Mouse (Mus musculus) lung, postnatal 36 days (tissue): Measurements from ENCODE around the gene Ifnar2.
"Not testable (repeated sequence)": the region's sequence is repeated elsewhere in the genome, so short reads cannot be mapped to it uniquely, and the experiment has no call there.

Source experiments
- DNase-seq: peaks from one replicate; pipeline ENCODE4 v3.0.0; 2022; ENCODE audit warnings: mixed read lengths

The Ifnar2 gene

GRCm38 (mm10) chr16:91432720-91433328 is 60.2 kb downstream of the Ifnar2 start:
- DNase-seq = no peak

- no peak for DNase-seq
These were observed 60.8 kb downstream of the Ifnar2 start for GRCm38 (mm10) chr16:91433329-91433933.

GRCm38 (mm10) chr16:91434119-91434518 is 61.5 kb downstream of the Ifnar2 start:
- no peak for DNase-seq

DNA sequence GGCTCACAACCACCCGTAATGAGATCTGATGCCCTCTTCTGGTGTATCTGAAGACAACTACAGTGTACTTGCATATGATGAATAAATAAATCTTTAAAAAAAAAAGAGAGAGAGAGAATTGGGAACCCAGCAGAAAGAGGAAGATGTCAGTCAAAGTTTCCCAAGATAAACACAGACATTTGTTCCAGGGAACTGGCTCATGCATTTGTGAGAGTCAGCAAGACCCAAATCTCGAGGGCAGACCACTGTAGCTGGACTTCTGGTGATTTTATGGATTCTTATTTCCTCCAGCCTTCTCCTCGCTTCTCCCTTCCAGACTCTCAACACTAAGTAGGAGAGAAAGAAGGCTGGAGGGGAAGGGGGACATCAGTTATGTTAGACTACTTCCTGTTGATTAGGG is 65.5 kb downstream of the Ifnar2 start:
- DNase-seq = no peak

- DNase-seq = not testable (repeated sequence)
These were observed 66.0 kb downstream of the Ifnar2 start for GRCm38 (mm10) chr16:91438599-91438998.

GRCm38 (mm10) chr16:91441366-91441765 is 68.8 kb downstream of the Ifnar2 start:
- peak; percentile 93 for DNase-seq

- DNase-seq = no peak
These were observed 69.2 kb downstream of the Ifnar2 start for GRCm38 (mm10) chr16:91441811-91442240.

DNA sequence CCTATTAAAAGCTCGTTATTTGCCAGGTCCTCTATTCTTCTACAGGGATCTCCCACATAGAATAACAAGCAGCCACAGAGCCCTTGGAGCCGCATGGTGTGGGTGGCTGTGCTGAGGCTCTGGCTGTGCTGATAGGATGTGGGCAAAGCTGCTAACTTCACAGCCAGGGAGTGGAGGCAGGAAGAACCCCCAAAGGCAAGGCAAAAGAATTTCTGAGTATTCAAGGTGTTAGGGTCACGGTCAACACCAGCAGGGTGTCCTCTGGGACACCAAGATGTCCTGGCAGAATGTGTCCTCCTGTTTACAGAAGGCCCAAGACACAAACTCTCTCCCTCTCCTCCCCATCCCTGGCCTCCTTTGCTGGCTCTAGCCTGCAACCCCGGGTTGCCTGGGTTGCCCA is 69.9 kb downstream of the Ifnar2 start:
- DNase-seq = no peak

GRCm38 (mm10) chr16:91443211-91443611 is 70.6 kb downstream of the Ifnar2 start:
- no peak for DNase-seq

- DNase-seq = no peak
These were observed 72.3 kb downstream of the Ifnar2 start for GRCm38 (mm10) chr16:91444847-91445246.

GRCm38 (mm10) chr16:91445566-91445965 is 73.0 kb downstream of the Ifnar2 start:
- DNase-seq = no peak

DNA sequence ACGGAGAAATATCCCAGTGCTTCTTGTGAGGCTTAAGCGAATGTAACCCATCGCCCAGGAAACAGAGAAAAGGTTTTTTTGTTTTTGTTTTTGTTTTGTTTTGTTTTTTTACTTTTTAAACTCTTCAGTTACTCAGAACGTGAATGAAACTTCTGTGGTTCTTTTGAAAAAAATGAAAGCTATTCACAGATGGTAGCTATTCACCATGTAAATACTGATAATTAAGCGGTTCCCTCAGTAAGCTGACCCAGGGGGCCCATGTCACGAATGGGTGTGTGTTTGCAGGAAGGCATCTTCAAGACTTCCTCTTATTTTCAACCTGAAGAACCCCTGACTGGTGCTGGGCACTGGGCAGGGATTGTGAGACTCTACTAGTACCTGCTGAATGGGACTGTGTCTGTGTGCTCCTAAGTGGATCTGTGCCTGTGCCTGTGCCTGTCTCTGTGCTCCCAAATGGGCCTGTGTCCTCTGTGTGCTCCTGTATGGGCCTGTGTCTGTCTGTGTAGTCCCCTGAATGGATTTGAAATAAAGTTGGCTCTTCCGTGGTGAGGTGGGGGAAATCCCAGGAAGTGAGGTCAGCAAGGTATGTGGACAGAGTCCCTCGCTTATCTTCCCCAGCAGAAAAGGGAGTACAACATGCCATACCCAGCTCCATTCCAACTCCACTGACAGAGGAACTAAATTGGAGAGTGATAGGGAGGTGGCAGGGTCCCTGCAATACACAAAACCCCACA is 74.4 kb downstream of the Ifnar2 start:
- DNase-seq = no peak

GRCm38 (mm10) chr16:91447512-91447900 is 74.9 kb downstream of the Ifnar2 start:
- peak; percentile 42 for DNase-seq

GRCm38 (mm10) chr16:91448088-91448487 is 75.5 kb downstream of the Ifnar2 start:
- no peak for DNase-seq

DNA sequence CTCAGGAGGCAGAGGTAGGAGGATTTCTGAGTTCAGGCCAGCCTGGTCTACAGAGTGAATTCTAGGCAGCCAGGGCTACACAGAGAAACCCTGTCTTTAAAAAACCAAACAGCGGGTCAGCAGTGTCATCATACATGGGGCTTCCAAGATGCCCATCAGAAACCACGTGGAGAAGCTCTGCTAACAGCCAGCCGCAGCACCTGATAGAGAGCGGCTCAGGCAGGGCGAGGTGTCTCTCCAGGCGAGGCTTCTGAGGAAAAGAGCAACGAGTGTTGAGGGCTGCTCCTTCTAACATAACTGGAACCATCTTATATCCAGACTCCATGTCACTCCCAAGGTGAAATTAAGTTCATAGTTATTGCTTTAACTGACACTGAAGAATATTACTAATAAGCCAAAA is 76.3 kb downstream of the Ifnar2 start:
- DNase-seq = no peak

DNA sequence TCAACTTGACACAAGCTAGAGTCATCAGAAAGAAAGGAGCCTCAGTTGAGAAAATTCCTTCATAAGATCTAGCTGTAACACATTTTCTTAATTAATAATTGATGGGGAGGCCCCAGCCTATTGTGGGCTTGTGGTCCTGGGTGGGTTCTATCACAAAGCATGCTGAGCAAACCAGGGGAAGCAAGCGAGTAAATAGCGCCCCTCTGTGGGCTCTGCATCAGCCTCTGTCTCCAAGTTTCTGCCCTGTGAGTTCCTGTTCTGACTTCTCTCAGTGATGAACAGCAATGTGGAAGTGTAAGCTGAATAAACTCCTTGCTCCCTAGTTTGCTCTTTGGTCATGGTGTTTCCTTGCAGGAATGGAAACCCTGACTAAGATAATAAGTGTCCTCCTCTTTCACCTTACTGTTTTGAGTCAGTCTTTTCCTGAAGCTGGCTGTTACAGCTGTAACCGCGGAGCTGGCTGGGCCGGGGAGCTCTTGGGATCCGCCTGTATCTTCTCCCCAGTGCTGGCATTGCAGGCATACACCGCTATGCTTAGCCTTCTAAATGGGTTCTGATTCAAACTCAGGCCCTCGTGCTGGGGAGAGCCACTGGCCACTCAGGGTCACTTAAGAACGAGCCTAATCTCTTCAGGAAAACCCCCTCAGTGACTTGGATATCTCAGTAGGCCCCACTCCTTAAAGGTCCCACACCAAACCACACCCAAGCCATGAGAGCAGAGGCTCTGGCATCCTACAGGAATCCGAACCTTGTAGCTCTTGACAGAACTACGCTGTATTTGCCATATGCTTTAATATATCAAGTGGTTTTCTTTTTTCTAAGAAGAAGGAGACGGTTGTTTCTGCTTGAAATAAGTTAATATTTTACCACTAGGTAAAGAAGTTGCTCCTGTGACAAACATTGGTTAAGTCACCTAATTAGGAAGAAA is 77.8 kb downstream of the Ifnar2 start:
- DNase-seq = no peak

GRCm38 (mm10) chr16:91451949-91452348 is 79.4 kb downstream of the Ifnar2 start:
- no peak for DNase-seq

GRCm38 (mm10) chr16:91452363-91452896 is 79.8 kb downstream of the Ifnar2 start:
- DNase-seq = peak; percentile 85
